Mouse (Mus musculus) kidney, embryonic 15.5 days (tissue): ENCODE measurements at regions not wholly inside any gene's neighbourhood (a gene's known extent, or its start where the extent isn't known, plus 50 kb on each side); places are given as distances from the start of the nearest gene placed in this dataset.

ENCODE experiments used
- ATAC-seq: fragments of 200-750 bp; cut with Nextera tagmentation; replicated peaks from 2 replicates; pipeline ENCODE4 v1.8.0; 2017; ENCODE audit warnings: moderate TSS enrichment; ENCODE audit not compliant: low FRiP score
- H3K27ac ChIP-seq: fragments of 300-500 bp; sonication (generic); 2 replicates; pipeline ENCODE4 v1.5.1; 2015; ENCODE audit warnings: mild to moderate bottlenecking, inconsistent platforms
- H3K27me3 ChIP-seq: fragments of 300-500 bp; sonication (generic); 2 replicates; pipeline ENCODE4 v1.6.1; 2015; ENCODE audit warnings: inconsistent platforms
- H3K36me3 ChIP-seq: fragments of 300-500 bp; sonication (generic); 2 replicates; pipeline ENCODE4 v1.6.1; 2015; ENCODE audit warnings: inconsistent platforms
- H3K4me1 ChIP-seq: fragments of 300-500 bp; sonication (generic); 2 replicates; pipeline ENCODE4 v1.6.1; 2015; ENCODE audit warnings: inconsistent platforms
- H3K4me2 ChIP-seq: fragments of 300-500 bp; sonication (generic); 2 replicates; pipeline ENCODE4 v1.6.1; 2015; ENCODE audit warnings: moderate library complexity, mild to moderate bottlenecking, inconsistent platforms
- H3K4me3 ChIP-seq: fragments of 300-500 bp; sonication (generic); replicated peaks from 2 replicates; pipeline ENCODE4 v1.5.1; 2015; ENCODE audit warnings: mild to moderate bottlenecking, inconsistent platforms
- H3K9ac ChIP-seq: fragments of 300-500 bp; sonication (generic); 2 replicates; pipeline ENCODE4 v1.6.1; 2015; ENCODE audit warnings: mild to moderate bottlenecking, inconsistent platforms
- H3K9me3 ChIP-seq: fragments of 300-500 bp; sonication (generic); replicated peaks from 2 replicates; pipeline ENCODE4 v1.6.1; 2016; ENCODE audit warnings: inconsistent platforms
- WGBS: fragments of 180-500 bp; shearing (Covaris S2); methylation state at CpG from one replicate; pipeline ENCODE4 v1.1.7; 2015; ENCODE audit warnings: mixed read lengths; 5-methylcytosine and 5-hydroxymethylcytosine counted together

- no peak overlapping the region for H3K27ac ChIP-seq
- H3K4me1 ChIP-seq, result no peaks in the 10 kb centered on the region
- H3K27me3 ChIP-seq, result no peaks in the 10 kb centered on the region
- H3K4me2 ChIP-seq, result no peak overlapping the region
- no peak overlapping the region for H3K4me3 ChIP-seq
- ATAC-seq, result no peak
- WGBS, result 79% methylated on average over 11 of the region's 11 CpGs
- no peak overlapping the region for H3K9ac ChIP-seq
- no peaks in the 10 kb centered on the region for H3K9me3 ChIP-seq
- H3K36me3 ChIP-seq, result no peaks in the 10 kb centered on the region
Observed at GRCm38 (mm10) chr5:90075629-90076349, 148.0 kb downstream of the Cox18 start.

DNA sequence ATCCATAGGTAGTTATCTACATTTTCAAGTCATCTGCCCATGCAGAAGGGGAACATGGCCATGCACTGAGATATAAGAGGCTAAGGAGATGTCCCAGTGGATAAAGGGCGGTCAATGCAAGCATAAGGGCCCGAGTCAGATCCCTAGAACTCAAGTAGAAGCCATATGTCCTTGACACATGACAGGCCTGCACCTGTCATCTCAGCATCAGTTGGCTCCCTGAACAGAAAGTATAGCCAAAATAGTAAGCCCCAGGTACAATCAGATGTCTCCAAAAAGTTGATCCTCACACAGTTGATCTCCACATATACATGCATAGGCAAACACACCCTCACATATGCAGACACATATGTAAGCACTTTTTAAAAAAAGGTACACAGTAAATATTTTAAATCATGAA lies 152.0 kb downstream of the Cox18 start:
- Histone ChIP-seq H3K4me3 (no peak overlapping the region), H3K4me1 (no peaks in the 10 kb centered on the region), H3K27me3 (no peaks in the 10 kb centered on the region), H3K9ac (no peak overlapping the region), H3K36me3 (no peaks in the 10 kb centered on the region), H3K9me3 (no peaks in the 10 kb centered on the region), H3K4me2 (no peak overlapping the region), H3K27ac (no peak overlapping the region)
- 86% methylated on average over 2 of the region's 2 CpGs for WGBS
- no peak for ATAC-seq

GRCm38 (mm10) chr5:90068601-90069000 lies 155.2 kb downstream of the Cox18 start:
- H3K27ac ChIP-seq, result no peak overlapping the region
- no peak overlapping the region for H3K9ac ChIP-seq
- no peaks in the 10 kb centered on the region for H3K36me3 ChIP-seq
- no peaks in the 10 kb centered on the region for H3K4me1 ChIP-seq
- H3K27me3 ChIP-seq, result no peaks in the 10 kb centered on the region
- H3K4me2 ChIP-seq, result no peak overlapping the region
- no peak for ATAC-seq
- no peaks in the 10 kb centered on the region for H3K9me3 ChIP-seq
- H3K4me3 ChIP-seq, result no peak overlapping the region

GRCm38 (mm10) chr5:90067817-90068216 lies 156.0 kb downstream of the Cox18 start:
- Histone ChIP-seq H3K4me3 (no peak overlapping the region), H3K4me1 (no peaks in the 10 kb centered on the region), H3K27ac (no peak overlapping the region), H3K4me2 (no peak overlapping the region), H3K9me3 (no peaks in the 10 kb centered on the region), H3K9ac (no peak overlapping the region), H3K36me3 (no peaks in the 10 kb centered on the region), H3K27me3 (no peaks in the 10 kb centered on the region)
- 66% methylated on average over 7 of the region's 7 CpGs for WGBS
- ATAC-seq, result no peak

DNA sequence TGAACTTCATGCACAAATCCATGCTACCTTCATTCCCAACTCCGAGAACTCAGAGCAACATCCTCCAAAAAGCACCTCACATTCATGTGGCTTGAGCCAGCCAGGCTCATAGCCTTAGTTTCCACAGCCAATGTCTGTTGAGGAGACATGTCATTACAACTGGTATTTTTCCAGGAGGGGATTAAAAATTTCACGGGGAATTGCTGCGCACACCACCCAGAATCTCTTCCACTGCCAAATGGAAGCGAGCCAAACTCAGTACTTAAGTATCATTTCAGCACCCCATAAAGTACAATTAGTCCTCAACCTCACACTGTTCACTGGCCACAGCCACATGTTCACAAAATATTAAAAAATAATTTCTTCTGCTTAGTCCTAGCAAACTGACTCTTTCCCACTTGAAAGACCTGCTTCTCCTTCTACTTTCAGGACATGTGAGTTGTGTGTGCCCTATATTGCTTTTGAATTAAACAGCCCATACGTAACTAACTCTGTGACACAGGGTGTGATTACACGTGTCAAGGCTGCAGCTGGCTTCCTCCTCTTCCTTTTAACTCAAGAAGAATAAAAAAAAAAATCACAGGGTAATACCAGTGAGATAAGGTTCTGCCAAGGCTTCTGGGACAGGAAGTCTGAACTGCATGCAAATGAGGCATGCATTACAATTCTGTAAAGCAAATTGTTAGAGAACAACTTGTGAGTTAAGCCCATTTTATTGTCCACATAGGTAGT lies 157.8 kb downstream of the Cox18 start:
- Histone ChIP-seq H3K9me3 (no peaks in the 10 kb centered on the region), H3K27me3 (no peaks in the 10 kb centered on the region), H3K27ac (no peak overlapping the region), H3K4me2 (no peak overlapping the region), H3K9ac (no peak overlapping the region), H3K36me3 (no peaks in the 10 kb centered on the region), H3K4me1 (no peaks in the 10 kb centered on the region), H3K4me3 (no peak overlapping the region)
- no peak for ATAC-seq
- 62% methylated on average over 6 of the region's 6 CpGs for WGBS

GRCm38 (mm10) chr5:90055686-90056085 lies 168.1 kb downstream of the Cox18 start:
- Histone ChIP-seq H3K9ac (no peak overlapping the region), H3K4me3 (no peak overlapping the region), H3K27ac (no peak overlapping the region), H3K4me2 (no peak overlapping the region), H3K4me1 (no peaks in the 10 kb centered on the region), H3K27me3 (no peaks in the 10 kb centered on the region), H3K36me3 (no peaks in the 10 kb centered on the region), H3K9me3 (no peaks in the 10 kb centered on the region)
- 69% methylated on average over 2 of the region's 2 CpGs for WGBS
- no peak for ATAC-seq

DNA sequence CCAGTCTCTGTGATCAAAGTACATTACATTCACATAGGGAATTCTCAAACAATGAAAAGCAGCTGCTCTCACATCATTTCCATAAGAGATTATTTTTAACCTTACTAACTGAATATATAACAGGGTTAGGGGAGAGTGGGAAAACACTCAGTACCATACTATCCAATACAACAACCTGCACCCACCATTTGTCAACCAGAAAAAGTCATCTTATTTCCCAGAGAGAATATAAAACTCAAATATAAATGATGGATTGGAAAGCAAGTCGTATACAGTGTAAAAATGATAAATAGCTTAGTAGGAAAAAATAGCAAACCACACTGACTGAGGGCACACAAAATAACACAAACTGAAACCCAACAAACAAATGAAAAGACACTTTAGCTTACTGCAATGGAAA lies 169.4 kb upstream of the Adamts3 start:
- Histone ChIP-seq H3K9ac (no peak overlapping the region), H3K36me3 (no peaks in the 10 kb centered on the region), H3K4me2 (no peak overlapping the region), H3K9me3 (no peaks in the 10 kb centered on the region), H3K27ac (no peak overlapping the region), H3K4me3 (no peak overlapping the region), H3K27me3 (no peaks in the 10 kb centered on the region), H3K4me1 (no peaks in the 10 kb centered on the region)
- WGBS, result 54% methylated on average over 1 of the region's 1 CpGs
- ATAC-seq, result no peak

DNA sequence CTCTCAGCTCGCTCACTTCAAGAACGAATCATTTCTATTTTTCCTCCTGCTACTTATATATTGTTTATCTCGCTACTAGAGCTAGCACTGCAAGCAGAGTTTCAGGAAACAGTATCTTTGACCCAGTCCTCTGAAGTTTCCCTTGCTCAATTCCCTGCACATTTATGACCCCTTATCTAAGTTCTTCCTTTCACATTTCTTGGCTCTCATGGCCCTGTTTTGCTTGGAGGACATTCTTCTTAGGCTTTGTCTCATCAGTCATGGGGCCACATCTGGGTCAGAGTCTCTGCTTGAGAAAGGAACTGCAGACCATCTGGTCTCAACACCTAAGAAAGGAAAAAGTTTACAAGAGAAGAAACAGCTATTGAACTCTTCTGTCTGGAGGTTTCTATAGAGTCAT lies 166.7 kb upstream of the Adamts3 start:
- Histone ChIP-seq H3K27me3 (no peaks in the 10 kb centered on the region), H3K4me2 (no peak overlapping the region), H3K9me3 (no peaks in the 10 kb centered on the region), H3K27ac (no peak overlapping the region), H3K36me3 (no peaks in the 10 kb centered on the region), H3K4me1 (no peaks in the 10 kb centered on the region), H3K9ac (no peak overlapping the region), H3K4me3 (no peak overlapping the region)
- WGBS, result 81% methylated on average over 3 of the region's 3 CpGs
- ATAC-seq, result no peak

- Histone ChIP-seq H3K4me3 (no peak overlapping the region), H3K36me3 (no peaks in the 10 kb centered on the region), H3K9ac (no peak overlapping the region), H3K27ac (no peak overlapping the region), H3K27me3 (no peaks in the 10 kb centered on the region), H3K4me2 (no peak overlapping the region), H3K4me1 (no peaks in the 10 kb centered on the region), H3K9me3 (no peaks in the 10 kb centered on the region)
- WGBS, result 84% methylated on average over 4 of the region's 4 CpGs
- no peak for ATAC-seq
Observed at GRCm38 (mm10) chr5:90042781-90043180, 159.6 kb upstream of the Adamts3 start.

- H3K36me3 ChIP-seq, result no peaks in the 10 kb centered on the region
- no peak overlapping the region for H3K9ac ChIP-seq
- peaks cover 6% of the 10 kb centered on the region; the same call in 1 of the 2 replicates for H3K27me3 ChIP-seq
- ATAC-seq, result peak; percentile 90
- H3K4me1 ChIP-seq, result peaks cover 10% of the 10 kb centered on the region
- WGBS, result 5% methylated on average over 5 of the region's 5 CpGs
- no peak overlapping the region for H3K4me2 ChIP-seq
- no peaks in the 10 kb centered on the region for H3K9me3 ChIP-seq
- no peak overlapping the region for H3K4me3 ChIP-seq
- no peak overlapping the region for H3K27ac ChIP-seq
Observed at GRCm38 (mm10) chr5:90033103-90033502, 150.0 kb upstream of the Adamts3 start.

DNA sequence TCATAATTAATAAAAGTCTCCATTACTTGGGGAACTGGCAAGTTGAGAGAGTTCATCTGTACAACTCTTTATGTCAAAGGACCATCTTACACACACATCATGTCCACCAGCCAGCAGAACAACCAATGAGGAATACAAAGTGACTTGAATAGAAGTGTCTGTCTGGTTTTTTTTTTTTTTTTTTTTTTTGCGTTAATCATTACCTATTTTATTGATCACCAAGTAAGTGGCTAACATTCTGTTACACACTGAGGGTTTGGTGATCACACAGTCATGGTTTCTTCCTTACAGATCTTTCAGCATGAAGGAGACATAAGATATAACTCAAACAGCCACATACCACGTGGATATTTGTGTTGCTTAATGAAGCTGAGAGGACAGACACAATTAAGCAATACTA lies 147.6 kb upstream of the Adamts3 start:
- H3K27me3 ChIP-seq, result peaks cover 6% of the 10 kb centered on the region; the same call in 1 of the 2 replicates
- no peaks in the 10 kb centered on the region for H3K9me3 ChIP-seq
- peak; percentile 49; the same call in 1 of the 2 replicates for ATAC-seq
- H3K36me3 ChIP-seq, result no peaks in the 10 kb centered on the region
- H3K4me3 ChIP-seq, result no peak overlapping the region
- H3K9ac ChIP-seq, result no peak overlapping the region
- no peak overlapping the region for H3K27ac ChIP-seq
- H3K4me1 ChIP-seq, result peaks cover 10% of the 10 kb centered on the region
- WGBS, result 56% methylated on average over 2 of the region's 2 CpGs
- H3K4me2 ChIP-seq, result no peak overlapping the region

- Histone ChIP-seq H3K9me3 (no peaks in the 10 kb centered on the region), H3K4me3 (no peak overlapping the region), H3K4me2 (no peak overlapping the region), H3K4me1 (peaks cover 10% of the 10 kb centered on the region), H3K9ac (no peak overlapping the region), H3K27me3 (peaks cover under 1% of the 10 kb centered on the region; the same call in 1 of the 2 replicates), H3K36me3 (no peaks in the 10 kb centered on the region), H3K27ac (no peak overlapping the region)
- 7% methylated on average over 6 of the region's 6 CpGs for WGBS
- no peak; the same call in 1 of the 2 replicates for ATAC-seq
Observed at GRCm38 (mm10) chr5:90029751-90030150, 146.6 kb upstream of the Adamts3 start.
